Mouse (Mus musculus): ENCODE data around the gene Rb1. TPM values are rescaled to one million over a fixed set of nuclear protein-coding genes. Genes with fewer than 3 reads are reported as not detected.
A peak's percentile ranks its signal among the peaks of the same experiment; 100 is the strongest.

The Rb1 gene
- polyA plus RNA-seq, 1 experiment from 2014 or later, result 26.0 TPM

DNA sequence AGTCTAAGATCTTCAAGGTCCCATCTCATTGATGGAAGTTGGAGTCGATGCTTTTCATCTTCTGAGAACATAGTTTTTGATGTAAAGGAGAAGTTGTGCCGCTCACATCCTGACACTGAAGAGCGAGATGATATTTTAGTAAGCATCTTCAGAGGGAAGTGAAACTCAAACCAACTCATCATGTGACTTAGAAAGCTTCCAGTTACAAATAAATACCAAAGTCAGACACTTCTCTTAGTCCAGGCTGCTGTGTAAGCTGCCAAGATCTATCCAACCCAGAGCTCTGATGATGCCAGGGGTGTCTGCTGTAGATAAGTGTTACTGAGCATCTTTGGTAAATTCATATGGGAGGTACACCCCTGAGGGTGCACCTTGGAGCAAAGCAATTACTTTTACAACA is 8.3 kb upstream of the Rb1 start:
- Histone ChIP-seq H3K27me3 (replicated peaks) (no peaks in the 10 kb centered on the region), H3K4me3 (replicated peaks) (no peak overlapping the region), H3K9ac (no peak overlapping the region), H3K36me3 (no peaks in the 10 kb centered on the region), H3K27ac (no peak overlapping the region), H3K9me3 (no peaks in the 10 kb centered on the region), H3K4me1 (no peaks in the 10 kb centered on the region), H3K4me2 (no peak overlapping the region)
- 85% methylated on average over 3 of the region's 3 CpGs for WGBS
- ATAC-seq (ENCODE audit: insufficient read depth, low FRiP score, low read depth), result no peak

DNA sequence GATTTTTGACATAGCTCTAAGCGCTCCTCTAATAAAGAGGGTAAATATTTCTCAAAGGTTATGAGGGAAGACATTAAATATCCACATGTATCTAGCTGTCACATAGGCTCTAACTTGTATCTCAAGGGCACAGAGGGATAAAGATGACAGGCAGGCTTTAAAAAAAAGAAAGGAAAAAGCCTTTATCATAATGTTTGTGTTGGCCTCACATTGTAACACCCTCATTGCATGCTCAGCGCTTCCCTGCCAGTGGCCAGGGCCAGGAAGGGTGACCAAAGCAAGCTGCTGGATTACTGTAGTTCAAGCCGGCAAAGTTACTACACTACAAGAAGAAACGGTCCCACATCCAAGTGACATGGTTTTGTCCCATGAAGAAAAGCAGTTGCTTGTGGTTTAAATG is 5.8 kb upstream of the Rb1 start:
- Histone ChIP-seq H3K27ac (no peak overlapping the region), H3K27me3 (replicated peaks) (no peaks in the 10 kb centered on the region), H3K4me3 (replicated peaks) (no peak overlapping the region), H3K4me2 (no peak overlapping the region), H3K9ac (no peak overlapping the region), H3K9me3 (no peaks in the 10 kb centered on the region), H3K4me1 (no peaks in the 10 kb centered on the region), H3K36me3 (no peaks in the 10 kb centered on the region)
- no peak for ATAC-seq (ENCODE audit: insufficient read depth, low FRiP score, low read depth)
- 76% methylated on average over 4 of the region's 4 CpGs for WGBS

DNA sequence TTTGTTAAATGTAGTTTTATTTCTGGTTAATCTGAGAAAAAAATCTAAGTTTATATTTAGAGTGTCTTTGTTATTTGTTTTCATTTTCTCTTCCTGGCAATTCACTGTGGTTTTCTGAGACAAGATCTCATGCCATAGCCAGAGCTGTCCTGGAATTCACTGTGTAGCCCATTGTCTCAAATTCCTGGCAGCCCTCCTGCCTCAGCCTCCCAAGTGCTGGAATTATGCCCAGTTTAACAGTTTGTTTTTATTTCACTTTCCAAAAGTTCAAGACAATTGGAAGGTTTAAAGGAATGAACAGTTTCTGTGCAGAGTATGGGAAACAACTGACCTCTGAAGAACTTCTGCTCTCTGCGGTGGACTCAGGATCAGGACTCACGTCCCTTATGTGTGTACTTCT is 4.2 kb upstream of the Rb1 start:
- Histone ChIP-seq H3K27me3 (replicated peaks) (no peaks in the 10 kb centered on the region), H3K36me3 (no peaks in the 10 kb centered on the region), H3K27ac (no peak overlapping the region), H3K9me3 (no peaks in the 10 kb centered on the region), H3K4me3 (replicated peaks) (no peak overlapping the region), H3K4me2 (no peak overlapping the region), H3K4me1 (no peaks in the 10 kb centered on the region), H3K9ac (no peak overlapping the region)
- 79% methylated on average over 2 of the region's 2 CpGs for WGBS
- ATAC-seq (ENCODE audit: insufficient read depth, low FRiP score, low read depth), result no peak

DNA sequence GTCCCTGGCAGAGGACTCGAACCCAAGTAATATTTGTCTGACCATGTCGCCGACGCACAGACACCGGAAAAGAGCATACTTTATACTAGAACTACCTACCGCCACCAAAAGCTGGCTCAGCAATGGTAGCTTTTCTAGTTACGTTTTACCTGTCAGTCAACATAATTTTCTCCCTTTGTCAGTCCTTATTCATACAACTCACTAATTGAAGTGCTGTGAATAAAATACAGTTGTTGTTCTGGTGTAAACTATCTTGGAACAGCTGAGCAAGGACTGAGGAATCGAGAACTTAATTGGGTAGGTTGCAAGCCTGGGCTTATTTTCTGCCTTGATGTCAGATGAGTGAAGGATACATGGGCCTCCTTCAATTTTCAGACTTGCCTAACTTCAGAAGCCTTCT is 889 bp upstream of the Rb1 start:
- H3K27me3 ChIP-seq (replicated peaks), result no peaks in the 10 kb centered on the region
- H3K27ac ChIP-seq, result peak overlapping the region; percentile 84
- H3K4me3 ChIP-seq (replicated peaks), result peak overlapping the region; percentile 92
- no peaks in the 10 kb centered on the region for H3K9me3 ChIP-seq
- ATAC-seq (ENCODE audit: insufficient read depth, low FRiP score, low read depth), result no peak
- WGBS, result 7% methylated on average over 8 of the region's 8 CpGs
- no peaks in the 10 kb centered on the region for H3K4me1 ChIP-seq
- no peaks in the 10 kb centered on the region for H3K36me3 ChIP-seq
- peak overlapping the region; percentile 89 for H3K4me2 ChIP-seq
- H3K9ac ChIP-seq, result peak overlapping the region; percentile 68; the same call in 1 of the 2 replicates

DNA sequence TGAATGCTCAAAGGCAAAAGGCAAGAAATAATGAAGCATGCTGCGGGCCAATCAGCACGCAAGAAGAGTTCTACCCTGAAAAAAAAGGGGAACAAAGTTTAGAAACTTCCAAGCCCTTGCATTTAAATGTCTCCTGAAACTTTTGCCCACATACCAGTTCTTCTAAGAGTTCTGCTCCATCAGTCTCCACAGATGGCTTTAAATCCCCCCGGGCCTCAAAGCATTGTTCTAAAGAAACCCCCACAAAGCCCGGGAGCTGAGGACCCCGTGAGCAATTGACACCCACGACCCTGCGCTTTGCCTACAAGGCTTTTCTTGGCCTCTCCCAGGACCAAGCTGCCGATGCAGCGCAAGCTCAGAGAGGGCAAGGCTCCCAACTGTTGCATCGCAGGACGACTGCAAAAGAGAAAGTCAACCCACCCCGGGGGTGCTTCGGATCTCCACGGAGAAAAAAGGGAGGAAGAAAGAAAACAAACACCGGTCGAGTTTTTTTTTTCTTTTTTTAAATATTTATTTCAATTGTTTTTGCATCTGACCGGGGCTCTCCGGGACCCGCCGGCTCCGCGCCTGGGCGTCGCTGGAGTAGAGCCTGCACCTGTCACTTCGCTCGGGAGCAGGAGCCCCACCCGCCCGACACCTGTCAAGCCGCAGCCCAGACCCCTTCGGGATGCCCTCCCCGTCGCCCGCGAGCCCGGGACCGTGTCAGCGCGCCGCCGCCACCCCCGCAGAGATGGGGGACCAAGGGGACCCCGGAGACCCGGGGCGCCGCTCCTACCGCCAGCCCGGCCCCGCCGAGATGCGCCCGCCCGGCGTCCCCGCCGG is 777 bp downstream of the Rb1 start:
- no peaks in the 10 kb centered on the region for H3K9me3 ChIP-seq
- no peaks in the 10 kb centered on the region for H3K4me1 ChIP-seq
- ATAC-seq (ENCODE audit: insufficient read depth, low FRiP score, low read depth), result peak; percentile 47
- peak overlapping the region; percentile 92 for H3K4me3 ChIP-seq (replicated peaks)
- no peaks in the 10 kb centered on the region for H3K27me3 ChIP-seq (replicated peaks)
- peak overlapping the region; percentile 89 for H3K4me2 ChIP-seq
- peak overlapping the region; percentile 68 for H3K9ac ChIP-seq
- H3K27ac ChIP-seq, result peak overlapping the region; percentile 84
- H3K36me3 ChIP-seq, result no peaks in the 10 kb centered on the region
- WGBS, result under 1% methylated on average over 54 of the region's 55 CpGs

DNA sequence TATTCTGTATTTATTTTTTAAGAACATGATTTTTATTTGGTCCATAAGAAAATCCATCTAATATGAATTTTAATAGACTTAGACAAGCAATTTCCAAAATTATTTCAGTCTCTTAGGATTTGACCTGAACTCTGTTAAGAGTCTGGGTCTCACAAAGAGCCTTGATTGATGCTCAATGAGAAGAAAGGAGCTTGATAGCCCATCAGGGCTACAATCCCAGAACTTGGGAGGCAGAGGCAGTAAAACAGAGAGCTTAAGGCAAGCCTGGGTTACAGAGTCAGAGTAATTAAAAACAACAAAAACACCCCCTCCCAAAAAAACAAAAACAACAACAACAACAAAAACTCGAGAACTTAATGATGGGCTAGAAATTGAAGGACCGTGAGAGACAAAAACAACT is 1.7 kb downstream of the Rb1 start:
- no peak overlapping the region for H3K4me3 ChIP-seq (replicated peaks)
- no peaks in the 10 kb centered on the region for H3K9me3 ChIP-seq
- H3K27ac ChIP-seq, result no peak overlapping the region
- H3K9ac ChIP-seq, result no peak overlapping the region
- H3K36me3 ChIP-seq, result no peaks in the 10 kb centered on the region
- no peaks in the 10 kb centered on the region for H3K4me1 ChIP-seq
- WGBS, result 78% methylated on average over 2 of the region's 2 CpGs
- H3K4me2 ChIP-seq, result no peak overlapping the region
- no peak for ATAC-seq (ENCODE audit: insufficient read depth, low FRiP score, low read depth)
- no peaks in the 10 kb centered on the region for H3K27me3 ChIP-seq (replicated peaks)

DNA sequence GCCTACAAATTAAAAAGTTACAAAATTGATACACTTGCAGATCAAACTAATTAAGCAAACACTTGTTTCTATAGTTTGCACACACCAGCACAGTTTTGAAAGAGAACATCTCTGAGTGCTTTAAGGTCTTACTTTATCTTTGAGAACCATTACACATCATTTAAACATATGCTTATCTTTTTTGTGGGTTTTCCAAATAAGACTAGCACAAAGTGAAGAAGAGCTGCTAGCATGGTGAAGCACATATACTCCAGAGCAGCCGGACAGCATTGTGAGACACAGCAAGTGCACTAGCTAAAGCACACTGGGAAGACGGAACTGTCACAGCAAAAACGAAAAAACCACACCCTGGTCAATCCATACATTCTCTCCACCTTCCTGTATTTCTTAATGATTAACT is 3.5 kb downstream of the Rb1 start:
- H3K36me3 ChIP-seq, result no peaks in the 10 kb centered on the region
- ATAC-seq (ENCODE audit: insufficient read depth, low FRiP score, low read depth), result no peak
- no peaks in the 10 kb centered on the region for H3K9me3 ChIP-seq
- H3K4me3 ChIP-seq (replicated peaks), result no peak overlapping the region
- H3K4me2 ChIP-seq, result no peak overlapping the region
- H3K27ac ChIP-seq, result no peak overlapping the region
- WGBS, result 58% methylated on average over 3 of the region's 3 CpGs
- no peaks in the 10 kb centered on the region for H3K4me1 ChIP-seq
- H3K9ac ChIP-seq, result no peak overlapping the region
- H3K27me3 ChIP-seq (replicated peaks), result no peaks in the 10 kb centered on the region

DNA sequence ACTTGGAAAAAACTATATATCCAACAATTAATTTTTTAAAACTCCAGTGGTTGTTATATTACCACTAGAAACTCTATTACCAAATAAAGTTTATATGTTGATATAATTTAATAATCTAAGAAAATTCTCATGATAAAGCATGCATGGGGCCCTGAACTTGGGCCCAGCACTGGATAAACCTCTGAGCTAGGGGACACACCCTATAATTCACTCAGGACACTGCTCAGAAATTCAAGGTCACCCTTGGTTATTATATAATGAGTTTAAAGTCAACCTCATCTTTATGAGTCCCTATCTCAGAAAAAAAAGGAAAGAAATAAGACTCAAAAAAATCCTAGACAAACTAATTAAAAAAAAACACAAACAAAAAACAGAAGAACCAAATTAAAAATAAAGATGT is 8.7 kb downstream of the Rb1 start:
- no peak overlapping the region for H3K4me2 ChIP-seq
- no peak overlapping the region for H3K4me3 ChIP-seq (replicated peaks)
- H3K9ac ChIP-seq, result no peak overlapping the region
- H3K9me3 ChIP-seq, result no peaks in the 10 kb centered on the region
- H3K27ac ChIP-seq, result no peak overlapping the region
- no peak for ATAC-seq (ENCODE audit: insufficient read depth, low FRiP score, low read depth)
- no peaks in the 10 kb centered on the region for H3K27me3 ChIP-seq (replicated peaks)
- no peaks in the 10 kb centered on the region for H3K36me3 ChIP-seq
- H3K4me1 ChIP-seq, result no peaks in the 10 kb centered on the region

DNA sequence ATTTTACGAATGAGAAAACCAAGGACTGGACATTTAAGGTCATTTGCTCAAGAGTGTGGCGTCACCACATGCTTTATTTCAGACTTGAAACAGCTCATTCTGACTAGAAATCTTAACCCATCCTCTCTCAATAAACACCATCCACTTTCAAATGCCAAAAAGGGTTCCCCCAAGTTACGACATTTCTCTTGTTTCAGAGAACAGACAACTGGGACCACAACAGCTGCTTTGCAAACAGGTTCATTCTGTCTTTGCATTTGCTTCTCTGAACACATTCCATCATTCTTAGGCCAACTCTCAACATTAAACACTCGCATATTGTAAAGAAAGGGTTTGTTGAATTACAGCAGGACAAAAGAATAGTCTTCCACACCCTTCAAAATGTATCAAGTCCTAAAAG is 11.8 kb downstream of the Rb1 start:
- H3K9ac ChIP-seq, result no peak overlapping the region
- no peak overlapping the region for H3K4me2 ChIP-seq
- ATAC-seq (ENCODE audit: insufficient read depth, low FRiP score, low read depth), result no peak
- H3K4me1 ChIP-seq, result no peaks in the 10 kb centered on the region
- H3K4me3 ChIP-seq (replicated peaks), result no peak overlapping the region
- no peak overlapping the region for H3K27ac ChIP-seq
- 75% methylated on average over 4 of the region's 4 CpGs for WGBS
- no peaks in the 10 kb centered on the region for H3K36me3 ChIP-seq
- no peaks in the 10 kb centered on the region for H3K27me3 ChIP-seq (replicated peaks)
- H3K9me3 ChIP-seq, result no peaks in the 10 kb centered on the region

DNA sequence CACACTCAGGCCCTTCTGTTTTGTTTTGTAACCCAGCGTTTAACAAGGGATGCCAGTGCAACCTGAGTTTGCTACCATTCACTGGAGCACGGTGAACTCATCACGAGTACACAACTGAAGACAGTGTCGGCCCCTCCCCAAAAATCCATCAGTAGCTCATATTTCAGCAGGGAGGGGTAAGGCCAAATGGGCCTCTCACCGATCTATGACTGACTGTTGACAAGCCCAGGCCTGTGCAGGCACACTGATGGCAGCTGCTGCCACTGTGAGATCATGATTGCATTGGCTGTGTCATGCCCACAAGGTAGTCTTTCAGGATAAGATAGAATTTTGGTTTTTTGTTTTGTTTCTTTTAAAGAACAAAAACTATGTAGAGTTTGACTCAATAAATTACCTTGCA is 12.2 kb downstream of the Rb1 start:
- ATAC-seq (ENCODE audit: insufficient read depth, low FRiP score, low read depth), result no peak; the same call in 1 of the 2 replicates
- no peak overlapping the region for H3K4me2 ChIP-seq
- WGBS, result 32% methylated on average over 5 of the region's 5 CpGs

DNA sequence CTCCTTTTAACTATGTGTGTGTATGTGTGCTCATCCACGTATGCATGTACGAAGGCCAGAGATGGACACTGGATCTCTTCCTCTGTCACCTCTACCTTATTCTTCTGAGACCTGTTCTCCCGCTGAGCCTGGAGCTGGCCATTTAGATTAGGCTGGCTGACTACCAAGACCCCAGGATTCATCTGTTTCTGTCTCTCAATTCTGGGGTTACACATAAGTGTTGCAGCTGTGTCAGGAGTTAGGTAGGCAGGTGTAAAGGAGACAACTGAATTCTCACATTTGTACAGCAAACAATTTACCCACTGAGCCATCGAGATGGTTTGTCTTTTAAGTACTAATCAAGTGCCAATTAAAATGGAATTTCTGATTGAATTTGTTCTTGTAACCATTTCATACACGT is 12.7 kb downstream of the Rb1 start:
- no peak overlapping the region for H3K4me3 ChIP-seq (replicated peaks)
- no peaks in the 10 kb centered on the region for H3K4me1 ChIP-seq
- no peak overlapping the region for H3K27ac ChIP-seq
- H3K9me3 ChIP-seq, result no peaks in the 10 kb centered on the region
- H3K36me3 ChIP-seq, result no peaks in the 10 kb centered on the region
- no peak for ATAC-seq (ENCODE audit: insufficient read depth, low FRiP score, low read depth)
- H3K9ac ChIP-seq, result no peak overlapping the region
- no peaks in the 10 kb centered on the region for H3K27me3 ChIP-seq (replicated peaks)
- H3K4me2 ChIP-seq, result no peak overlapping the region
- WGBS, result 82% methylated on average over 5 of the region's 5 CpGs

More for the DNA sequence above, 12.2 kb downstream of the Rb1 start:
- no peak overlapping the region for H3K27ac ChIP-seq
- no peaks in the 10 kb centered on the region for H3K9me3 ChIP-seq
- H3K36me3 ChIP-seq, result no peaks in the 10 kb centered on the region
- H3K4me3 ChIP-seq (replicated peaks), result no peak overlapping the region
- H3K9ac ChIP-seq, result no peak overlapping the region
- H3K27me3 ChIP-seq (replicated peaks), result no peaks in the 10 kb centered on the region
- no peaks in the 10 kb centered on the region for H3K4me1 ChIP-seq

DNA sequence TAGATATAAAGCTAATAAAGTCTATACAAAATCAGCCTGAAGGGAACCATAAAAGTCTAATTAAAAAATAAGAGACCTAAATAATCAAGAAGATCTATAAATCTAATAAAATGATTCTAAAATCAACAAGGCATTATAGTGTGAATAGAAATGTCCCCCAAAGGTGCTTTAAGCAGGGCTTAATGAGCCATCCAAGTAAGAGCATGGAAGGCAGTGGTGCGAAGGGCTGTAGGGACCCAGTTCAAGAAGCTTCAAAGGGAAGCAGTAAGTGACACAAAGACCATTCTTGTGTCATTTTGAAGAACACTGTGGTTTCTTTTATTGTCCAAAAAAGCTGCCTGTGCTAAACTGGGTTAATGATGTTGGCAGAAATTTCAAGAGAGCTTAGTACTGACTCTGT is 18.1 kb downstream of the Rb1 start:
- H3K4me2 ChIP-seq, result no peak overlapping the region
- WGBS, result 96% methylated on average over 1 of the region's 1 CpGs
- no peak overlapping the region for H3K4me3 ChIP-seq (replicated peaks)
- no peaks in the 10 kb centered on the region for H3K27me3 ChIP-seq (replicated peaks)
- no peaks in the 10 kb centered on the region for H3K9me3 ChIP-seq
- H3K36me3 ChIP-seq, result no peaks in the 10 kb centered on the region
- no peak overlapping the region for H3K9ac ChIP-seq
- no peak for ATAC-seq (ENCODE audit: insufficient read depth, low FRiP score, low read depth)
- H3K4me1 ChIP-seq, result no peaks in the 10 kb centered on the region
- H3K27ac ChIP-seq, result no peak overlapping the region

DNA sequence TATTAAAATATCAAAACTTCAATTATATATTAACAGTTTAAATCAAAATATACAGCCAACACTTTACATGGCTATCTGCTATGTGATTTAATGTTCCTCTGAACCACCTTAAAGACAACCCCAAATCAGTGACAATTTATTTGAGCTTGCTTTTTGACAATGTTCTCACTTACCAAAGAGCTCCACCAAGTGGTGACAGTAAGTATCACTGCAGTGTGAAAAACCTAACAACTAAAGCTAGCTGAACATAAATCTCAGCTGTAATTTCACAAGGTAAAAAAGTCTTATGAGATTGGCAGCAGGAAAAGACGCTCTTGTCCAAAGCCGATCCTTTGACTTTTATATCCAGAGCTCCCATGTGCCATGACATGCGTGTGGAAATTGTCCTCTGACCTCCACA is 22.4 kb downstream of the Rb1 start:
- no peak for ATAC-seq (ENCODE audit: insufficient read depth, low FRiP score, low read depth)
- H3K27me3 ChIP-seq (replicated peaks), result no peaks in the 10 kb centered on the region
- no peak overlapping the region for H3K4me3 ChIP-seq (replicated peaks)
- H3K9me3 ChIP-seq, result no peaks in the 10 kb centered on the region
- no peak overlapping the region for H3K27ac ChIP-seq
- H3K4me1 ChIP-seq, result no peaks in the 10 kb centered on the region
- 32% methylated on average over 3 of the region's 3 CpGs for WGBS
- no peak overlapping the region for H3K4me2 ChIP-seq
- no peaks in the 10 kb centered on the region for H3K36me3 ChIP-seq
- H3K9ac ChIP-seq, result no peak overlapping the region
